Mouse (Mus musculus): ENCODE measurements around the gene Arhgap29. TPM values are rescaled to one million over a fixed set of nuclear protein-coding genes. Genes with fewer than 3 reads are reported as not detected.

The Arhgap29 gene
- polyA plus RNA-seq, 1 experiment: not detected

DNA sequence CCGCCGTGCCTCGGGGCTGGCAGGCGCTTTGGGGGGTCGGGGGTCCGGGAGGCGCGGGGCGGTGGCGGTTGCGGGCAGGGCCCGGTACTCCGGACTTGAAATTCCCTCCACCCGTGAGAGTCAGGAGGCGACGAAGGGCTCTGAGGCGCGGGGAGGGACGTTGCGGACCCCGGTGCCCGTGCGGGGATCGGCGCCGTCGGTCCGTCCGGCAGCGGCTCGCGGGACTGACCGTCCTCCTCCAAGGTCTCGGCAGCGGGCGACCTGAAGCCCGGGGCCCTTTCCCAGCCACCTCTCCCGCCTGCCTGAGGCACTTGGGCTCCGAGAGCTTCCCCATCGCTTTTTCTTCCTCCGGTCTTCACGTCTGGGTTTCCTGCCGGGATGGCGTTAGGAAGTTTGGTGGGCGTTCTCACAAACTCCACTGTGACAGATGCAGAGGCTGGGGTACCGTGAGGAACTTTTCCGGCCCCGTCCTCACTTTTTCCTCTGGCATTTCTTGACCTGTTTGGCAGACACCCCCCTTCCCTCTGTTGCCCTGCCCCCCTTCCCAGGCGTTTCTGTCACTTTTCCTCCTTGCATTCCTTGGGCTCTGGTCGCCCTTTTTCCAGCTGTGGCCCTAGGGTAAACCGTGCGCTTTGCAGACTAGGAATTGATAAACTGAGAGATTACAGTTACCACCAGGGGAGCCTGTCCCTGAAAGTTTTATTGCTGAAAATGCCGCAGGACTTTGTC lies 1.3 kb downstream of the Arhgap29 start:
- Histone ChIP-seq H3K4me3 (replicated peaks) (peak overlapping the region; percentile 57), H3K36me3 (ENCODE audit: control insufficient read depth) (no peaks in the 10 kb centered on the region), H3K27me3 (ENCODE audit: control insufficient read depth) (peaks cover 38% of the 10 kb centered on the region), H3K4me1 (ENCODE audit: control insufficient read depth) (peaks cover 11% of the 10 kb centered on the region), H3K9me3 (ENCODE audit: control insufficient read depth, low read length) (peaks cover 6% of the 10 kb centered on the region; the same call in 1 of the 2 replicates)
- TF ChIP-seq TAL1 (IDR thresholded peaks at IDR 0.05; ENCODE audit: low read length) (no peak), GATA1 (IDR thresholded peaks at IDR 0.05; ENCODE audit: low read length) (no peak)

DNA sequence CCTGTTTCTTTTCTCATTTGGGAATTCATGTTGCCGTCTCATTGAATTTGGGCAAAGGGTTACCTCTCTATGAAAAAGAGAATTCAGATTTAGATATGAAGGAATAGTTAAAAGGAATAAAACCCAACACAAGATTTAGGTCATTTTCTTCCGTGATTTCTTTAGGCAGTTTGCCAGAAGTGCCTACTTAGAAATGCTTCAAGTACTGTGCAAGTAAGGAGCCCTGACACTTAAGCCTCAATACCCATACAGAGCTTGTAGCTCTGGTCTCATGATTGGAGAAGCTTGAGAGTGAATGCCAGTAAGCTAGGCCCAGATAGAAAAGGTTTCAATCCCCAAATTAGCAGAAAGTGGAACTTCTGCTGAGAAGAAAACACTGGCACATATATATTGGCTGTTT lies 2.1 kb downstream of the Arhgap29 start:
- no peaks in the 10 kb centered on the region for H3K36me3 ChIP-seq (ENCODE audit: control insufficient read depth)
- H3K4me3 ChIP-seq (replicated peaks): no peak overlapping the region
- peaks cover 11% of the 10 kb centered on the region for H3K4me1 ChIP-seq (ENCODE audit: control insufficient read depth)
- peaks cover 38% of the 10 kb centered on the region for H3K27me3 ChIP-seq (ENCODE audit: control insufficient read depth)
- TF ChIP-seq GATA1 (IDR thresholded peaks at IDR 0.05; ENCODE audit: low read length): no peak
- no peak for TF ChIP-seq TAL1 (IDR thresholded peaks at IDR 0.05; ENCODE audit: low read length)
- peaks cover 6% of the 10 kb centered on the region; the same call in 1 of the 2 replicates for H3K9me3 ChIP-seq (ENCODE audit: control insufficient read depth, low read length)

GRCm38 (mm10) chr3:121955527-121955926 lies 3.2 kb downstream of the Arhgap29 start:
- TF ChIP-seq GATA1 (IDR thresholded peaks at IDR 0.05; ENCODE audit: low read length) (no peak), TAL1 (IDR thresholded peaks at IDR 0.05; ENCODE audit: low read length) (no peak)
- Histone ChIP-seq H3K36me3 (ENCODE audit: control insufficient read depth) (no peaks in the 10 kb centered on the region), H3K4me1 (ENCODE audit: control insufficient read depth) (peaks cover 11% of the 10 kb centered on the region)

GRCm38 (mm10) chr3:121956789-121957188 lies 4.4 kb downstream of the Arhgap29 start:
- TF ChIP-seq GATA1 (IDR thresholded peaks at IDR 0.05; ENCODE audit: low read length): no peak
- H3K9me3 ChIP-seq (ENCODE audit: control insufficient read depth, low read length): peaks cover 6% of the 10 kb centered on the region; the same call in 1 of the 2 replicates
- peaks cover 38% of the 10 kb centered on the region for H3K27me3 ChIP-seq (ENCODE audit: control insufficient read depth)
- H3K4me3 ChIP-seq (replicated peaks): no peak overlapping the region
- peaks cover 11% of the 10 kb centered on the region for H3K4me1 ChIP-seq (ENCODE audit: control insufficient read depth)
- H3K36me3 ChIP-seq (ENCODE audit: control insufficient read depth): no peaks in the 10 kb centered on the region

More at GRCm38 (mm10) chr3:121955527-121955926, 3.2 kb downstream of the Arhgap29 start:
- Histone ChIP-seq H3K4me3 (replicated peaks) (no peak overlapping the region), H3K9me3 (ENCODE audit: control insufficient read depth, low read length) (peaks cover 6% of the 10 kb centered on the region; the same call in 1 of the 2 replicates), H3K27me3 (ENCODE audit: control insufficient read depth) (peaks cover 38% of the 10 kb centered on the region)

- H3K27me3 ChIP-seq (ENCODE audit: control insufficient read depth): peaks cover 29% of the 10 kb centered on the region
- H3K9me3 ChIP-seq (ENCODE audit: control insufficient read depth, low read length): peaks cover 6% of the 10 kb centered on the region; the same call in 1 of the 2 replicates
- H3K4me3 ChIP-seq (replicated peaks): no peak overlapping the region
- TF ChIP-seq GATA1 (IDR thresholded peaks at IDR 0.05; ENCODE audit: low read length) (no peak), TAL1 (IDR thresholded peaks at IDR 0.05; ENCODE audit: low read length) (no peak)
- H3K4me1 ChIP-seq (ENCODE audit: control insufficient read depth): peaks cover 11% of the 10 kb centered on the region
- H3K36me3 ChIP-seq (ENCODE audit: control insufficient read depth): no peaks in the 10 kb centered on the region
Measured at GRCm38 (mm10) chr3:121957606-121958344, 5.4 kb downstream of the Arhgap29 start.

GRCm38 (mm10) chr3:121964173-121964572 lies 11.8 kb downstream of the Arhgap29 start:
- TF ChIP-seq GATA1 (IDR thresholded peaks at IDR 0.05; ENCODE audit: low read length) (no peak), TAL1 (IDR thresholded peaks at IDR 0.05; ENCODE audit: low read length) (no peak)
- peaks cover 19% of the 10 kb centered on the region for H3K4me1 ChIP-seq (ENCODE audit: control insufficient read depth)
- H3K9me3 ChIP-seq (ENCODE audit: control insufficient read depth, low read length): no peaks in the 10 kb centered on the region
- H3K4me3 ChIP-seq (replicated peaks): no peak overlapping the region
- no peaks in the 10 kb centered on the region for H3K27me3 ChIP-seq (ENCODE audit: control insufficient read depth)
- H3K36me3 ChIP-seq (ENCODE audit: control insufficient read depth): no peaks in the 10 kb centered on the region

- Histone ChIP-seq H3K4me3 (replicated peaks) (peak overlapping the region; percentile 75), H3K9me3 (ENCODE audit: control insufficient read depth, low read length) (no peaks in the 10 kb centered on the region), H3K36me3 (ENCODE audit: control insufficient read depth) (no peaks in the 10 kb centered on the region), H3K4me1 (ENCODE audit: control insufficient read depth) (peaks cover 19% of the 10 kb centered on the region), H3K27me3 (ENCODE audit: control insufficient read depth) (no peaks in the 10 kb centered on the region)
- TF ChIP-seq TAL1 (IDR thresholded peaks at IDR 0.05; ENCODE audit: low read length) (no peak), GATA1 (IDR thresholded peaks at IDR 0.05; ENCODE audit: low read length) (no peak)
Measured at GRCm38 (mm10) chr3:121967681-121968476, 15.5 kb downstream of the Arhgap29 start.

- H3K36me3 ChIP-seq (ENCODE audit: control insufficient read depth): no peaks in the 10 kb centered on the region
- no peaks in the 10 kb centered on the region for H3K27me3 ChIP-seq (ENCODE audit: control insufficient read depth)
- peaks cover 19% of the 10 kb centered on the region for H3K4me1 ChIP-seq (ENCODE audit: control insufficient read depth)
- no peaks in the 10 kb centered on the region for H3K9me3 ChIP-seq (ENCODE audit: control insufficient read depth, low read length)
- TF ChIP-seq TAL1 (IDR thresholded peaks at IDR 0.05; ENCODE audit: low read length): no peak
- no peak for TF ChIP-seq GATA1 (IDR thresholded peaks at IDR 0.05; ENCODE audit: low read length)
- peak overlapping the region; percentile 75 for H3K4me3 ChIP-seq (replicated peaks)
Measured at GRCm38 (mm10) chr3:121968621-121969020, 16.3 kb downstream of the Arhgap29 start.

Data from erythroblast, embryonic 14.5 days (primary cell).